In genomic region chr11:75092656-75093055, GRCm38 (mm10) we compare ENCODE assay signal across 8 mouse cellular contexts.
DNase-seq lines count a peak whose midpoint lies in the region; ATAC-seq and TF ChIP-seq lines count a peak whose summit lies in the region.

No protein-coding gene starts in this region.

- 66% methylated on average over 5 of the region's 5 CpGs for WGBS in cerebellum, adult 2 months
- 47% methylated on average over 5 of the region's 5 CpGs for WGBS in kidney, embryonic 15.5 days
- 87% methylated on average over 5 of the region's 5 CpGs for WGBS in forebrain, embryonic 13.5 days

- H3K4me1 ChIP-seq in cerebellum, adult 2 months (ENCODE audit: control insufficient read depth, insufficient read depth, low read length), result no peaks in the 10 kb centered on the region
- H3K4me1 ChIP-seq in MEL (ENCODE audit: control insufficient read depth in 1 of 2, insufficient read depth in 2 of 2, low read length in 2 of 2), result peaks cover 13 to 14% of the 10 kb centered on the region in 2 experiments
- H3K4me1 ChIP-seq in kidney, embryonic 15.5 days, result peaks cover 16% of the 10 kb centered on the region
- no peaks in the 10 kb centered on the region for H3K4me1 ChIP-seq in forebrain, embryonic 13.5 days

- DNase-seq in cerebellum, adult 2 months, result peak; percentile 16 to 24
- DNase-seq in cerebellum, adult 9-10 months, result no peak
- DNase-seq in MEL (ENCODE audit: low read depth, low spot score), result no peak
- DNase-seq in gastrocnemius, postnatal 10 days, result peak; percentile 27
- DNase-seq in left cerebral cortex, adult 2 months (ENCODE audit: extremely low spot score in 1 of 2, low spot score in 2 of 2), result no peak
- DNase-seq in spleen, adult 12 weeks (ENCODE audit: low spot score), result no peak

- no peak for TF ChIP-seq EP300 in MEL (IDR thresholded peaks at IDR 0.05; ENCODE audit: low read depth in 1 of 2, low read length in 2 of 2)

- no peak for TF ChIP-seq RAD21 in MEL (IDR thresholded peaks at IDR 0.05; ENCODE audit: low read depth, low read length)

- TF ChIP-seq POLR2A in cerebellum, adult 2 months (IDR thresholded peaks at IDR 0.05; ENCODE audit: borderline replicate concordance, insufficient read depth, low read length), result no peak
- no peak for TF ChIP-seq POLR2A in MEL (IDR thresholded peaks at IDR 0.05; ENCODE audit: control insufficient read depth in 1 of 2, insufficient read depth in 1 of 2, low read depth in 1 of 2, low read length in 2 of 2, poor library complexity in 1 of 2)

- peaks cover 0 to 21% of the 10 kb centered on the region in 2 experiments; a peak in 2 of 4 replicates for H3K36me3 ChIP-seq in MEL (ENCODE audit: control insufficient read depth in 1 of 2, insufficient read depth in 2 of 2, low read length in 2 of 2)
- peaks cover 2% of the 10 kb centered on the region; the same call in 1 of the 2 replicates for H3K36me3 ChIP-seq in kidney, embryonic 15.5 days
- peaks cover 2% of the 10 kb centered on the region; the same call in 1 of the 2 replicates for H3K36me3 ChIP-seq in forebrain, embryonic 13.5 days (ENCODE audit: poor library complexity, severe bottlenecking)

- H3K4me2 ChIP-seq in kidney, embryonic 15.5 days, result no peak overlapping the region
- no peak overlapping the region for H3K4me2 ChIP-seq in forebrain, embryonic 13.5 days

- H3K79me2 ChIP-seq in MEL (ENCODE audit: control insufficient read depth, insufficient read depth, low read length, poor library complexity), result no peaks in the 10 kb centered on the region

- TF ChIP-seq CTCF in cerebellum, adult 2 months (IDR thresholded peaks at IDR 0.05; ENCODE audit: borderline replicate concordance, insufficient read depth, low read depth, low read length), result no peak
- TF ChIP-seq CTCF in MEL (IDR thresholded peaks at IDR 0.05 in 2 of 3, conservative IDR thresholded peaks at IDR 0.05 in 1 of 3; ENCODE audit: control insufficient read depth in 1 of 3, insufficient read depth in 1 of 3, low read depth in 2 of 3, low read length in 3 of 3, poor library complexity in 1 of 3, severe bottlenecking in 1 of 3), result no peak
- TF ChIP-seq CTCF in left cerebral cortex, adult 2 months (IDR thresholded peaks at IDR 0.05), result no peak; the same call in 1 of the 2 replicates

- ATAC-seq in kidney, embryonic 15.5 days (replicated peaks; ENCODE audit: low FRiP score), result peak; percentile 66
- ATAC-seq in forebrain, embryonic 13.5 days, result no peak

- H3K4me3 ChIP-seq in cerebellum, adult 2 months (replicated peaks; ENCODE audit: insufficient read depth, low read depth, low read length), result no peak overlapping the region
- H3K4me3 ChIP-seq in MEL (ENCODE audit: control insufficient read depth in 1 of 2, insufficient read depth in 1 of 2, low read depth in 2 of 2, low read length in 2 of 2), result no peak overlapping the region
- no peak overlapping the region for H3K4me3 ChIP-seq in kidney, embryonic 15.5 days (replicated peaks)
- H3K4me3 ChIP-seq in forebrain, embryonic 13.5 days, result no peak overlapping the region
- H3K4me3 ChIP-seq in left cerebral cortex, adult 2 months, result no peak overlapping the region

- no peaks in the 10 kb centered on the region for H3K9me3 ChIP-seq in MEL (replicated peaks; ENCODE audit: insufficient read depth, low read length)
- no peaks in the 10 kb centered on the region for H3K9me3 ChIP-seq in kidney, embryonic 15.5 days (replicated peaks)
- no peaks in the 10 kb centered on the region for H3K9me3 ChIP-seq in forebrain, embryonic 13.5 days (replicated peaks)

- intact Hi-C loops in left cerebral cortex, adult 2 months (cut with DNase I), result no loop called here

- no peak overlapping the region for H3K27ac ChIP-seq in cerebellum, adult 2 months (ENCODE audit: insufficient read depth, low read length)
- H3K27ac ChIP-seq in MEL (ENCODE audit: control insufficient read depth, low read depth, low read length), result peak overlapping the region; percentile 50; the same call in 1 of the 2 replicates
- H3K27ac ChIP-seq in kidney, embryonic 15.5 days, result peak overlapping the region; percentile 42
- no peak overlapping the region for H3K27ac ChIP-seq in forebrain, embryonic 13.5 days
- no peak overlapping the region for H3K27ac ChIP-seq in left cerebral cortex, adult 2 months

- H3K9ac ChIP-seq in MEL (ENCODE audit: control insufficient read depth, low read depth, low read length, poor library complexity, severe bottlenecking), result no peak overlapping the region
- H3K9ac ChIP-seq in kidney, embryonic 15.5 days, result no peak overlapping the region
- no peak overlapping the region for H3K9ac ChIP-seq in forebrain, embryonic 13.5 days

- H3K27me3 ChIP-seq in cerebellum, adult 2 months (ENCODE audit: control insufficient read depth, insufficient read depth, low read length), result no peaks in the 10 kb centered on the region
- H3K27me3 ChIP-seq in MEL (ENCODE audit: control insufficient read depth in 1 of 2, insufficient read depth in 2 of 2, low read length in 2 of 2), result no peaks in the 10 kb centered on the region
- H3K27me3 ChIP-seq in kidney, embryonic 15.5 days, result no peaks in the 10 kb centered on the region
- H3K27me3 ChIP-seq in forebrain, embryonic 13.5 days, result no peaks in the 10 kb centered on the region

TF ChIP-seq in MEL, 35 proteins besides CTCF, POLR2A, EP300 and RAD21:
- TF ChIP-seq ETS1 (IDR thresholded peaks at IDR 0.05; ENCODE audit: low read depth, low read length), result no peak
- TF ChIP-seq ZNF384 (IDR thresholded peaks at IDR 0.05; ENCODE audit: low read depth, low read length), result no peak
- no peak for TF ChIP-seq TAL1 (IDR thresholded peaks at IDR 0.05; ENCODE audit: low read length)
- TF ChIP-seq ZMIZ1 (IDR thresholded peaks at IDR 0.05; ENCODE audit: low read depth, low read length), result no peak
- TF ChIP-seq BHLHE40 (IDR thresholded peaks at IDR 0.05; ENCODE audit: borderline replicate concordance, low read depth, low read length), result no peak
- no peak for TF ChIP-seq NELFE (IDR thresholded peaks at IDR 0.05; ENCODE audit: low read depth, low read length)
- TF ChIP-seq CHD1 (IDR thresholded peaks at IDR 0.05; ENCODE audit: low read depth, low read length), result no peak

Comparison
In these comparisons a context has a peak if more than half of its experiments do, and no peak if none do; other contexts are left out.
1. DNase-seq: peak in cerebellum, adult 2 months (2 of 2) and gastrocnemius, postnatal 10 days (single experiment); none in cerebellum, adult 9-10 months (single experiment), MEL (single experiment), left cerebral cortex, adult 2 months (0 of 2) and spleen, adult 12 weeks (single experiment).
2. H3K27ac ChIP-seq: peak in MEL (single experiment) and kidney, embryonic 15.5 days (single experiment); none in cerebellum, adult 2 months (single experiment), forebrain, embryonic 13.5 days (single experiment) and left cerebral cortex, adult 2 months (single experiment).